Mouse (Mus musculus) lung, adult 2 months (tissue): ENCODE data around the gene Fgd1.

Source experiments
- CTCF ChIP-seq: fragments of 200-500 bp; IDR thresholded peaks from 2 replicates; pipeline ENCODE4 v1.5.1; 2011; ENCODE audit warnings: mild to moderate bottlenecking, low read length, control low read depth; ENCODE audit not compliant: insufficient read depth
- POLR2A ChIP-seq: fragments of 200-500 bp; IDR thresholded peaks from 2 replicates; pipeline ENCODE4 v1.6.1; 2011; ENCODE audit warnings: low read depth, mild to moderate bottlenecking, control low read depth, low read length, borderline replicate concordance; ENCODE audit errors: extremely low read depth

DNA sequence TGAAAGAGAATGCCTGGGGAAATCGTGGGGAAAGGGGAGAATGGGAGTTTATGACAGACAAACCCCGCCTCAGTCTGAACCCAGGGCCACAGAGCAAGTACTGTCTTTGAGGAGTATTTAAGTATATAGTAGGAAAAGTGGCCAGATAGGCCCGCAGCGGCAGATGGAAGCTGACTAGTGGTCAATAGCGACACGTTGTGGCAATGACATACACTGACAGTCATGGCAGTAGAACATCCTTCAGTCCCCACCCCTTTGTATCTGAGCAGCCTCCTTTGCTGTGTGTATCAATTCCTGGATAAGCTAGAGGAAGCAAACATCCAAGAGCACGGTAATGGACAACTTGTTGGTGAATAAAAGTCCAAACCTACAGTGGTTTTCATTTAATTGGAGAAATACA, 70.8 kb downstream of the Fgd1 start:
- TF ChIP-seq CTCF: peak; percentile 68
- TF ChIP-seq POLR2A: no peak
